Mouse (Mus musculus) hindbrain, embryonic 14.5 days (tissue): ENCODE data around the gene Hps3. TPM values are rescaled to one million over a fixed set of nuclear protein-coding genes. Genes with fewer than 3 reads are reported as not detected.
A peak's percentile ranks its signal among the peaks of the same experiment; 100 is the strongest.
"Not testable (repeated sequence)": the region's sequence is repeated elsewhere in the genome, so short reads cannot be mapped to it uniquely, and the experiment has no call there.

ENCODE experiments used
- ATAC-seq: fragments of 200-750 bp; cut with Nextera tagmentation; 2 replicates; pipeline ENCODE4 v1.8.0; 2017; ENCODE audit warnings: moderate number of reproducible peaks, mild to moderate bottlenecking, moderate TSS enrichment, moderate library complexity; ENCODE audit not compliant: low FRiP score
- DNase-seq: peaks from one replicate; pipeline ENCODE4 v3.0.0-alpha.2; 2015; ENCODE audit warnings: low spot score
- H3K27ac ChIP-seq: fragments of 300-500 bp; sonication (generic); 2 replicates; pipeline ENCODE4 v1.5.1; 2014; ENCODE audit warnings: mild to moderate bottlenecking, moderate library complexity
- H3K27me3 ChIP-seq: fragments of 300-500 bp; sonication (generic); 2 replicates; pipeline ENCODE4 v1.6.1; 2014; ENCODE audit warnings: mild to moderate bottlenecking, low read length, mixed read lengths; ENCODE audit not compliant: control insufficient read depth, insufficient read depth
- H3K36me3 ChIP-seq: fragments of 300-500 bp; sonication (generic); replicated peaks from 2 replicates; pipeline ENCODE4 v1.6.1; 2014; ENCODE audit not compliant: control insufficient read depth, insufficient read depth
- H3K4me1 ChIP-seq: fragments of 300-500 bp; sonication (generic); replicated peaks from 2 replicates; pipeline ENCODE4 v1.6.1; 2014; ENCODE audit warnings: antibody characterized with exemption, low read length, mixed read lengths; ENCODE audit not compliant: control insufficient read depth, insufficient read depth
- H3K4me2 ChIP-seq: fragments of 300-500 bp; sonication (generic); replicated peaks from 2 replicates; pipeline ENCODE4 v1.6.1; 2014; ENCODE audit warnings: mild to moderate bottlenecking, moderate library complexity
- H3K4me3 ChIP-seq: fragments of 300-500 bp; sonication (generic); replicated peaks from 2 replicates; pipeline ENCODE4 v1.5.1; 2014; ENCODE audit warnings: mild to moderate bottlenecking, low read length
- H3K9ac ChIP-seq: fragments of 300-500 bp; sonication (generic); 2 replicates; pipeline ENCODE4 v1.6.1; 2014
- H3K9me3 ChIP-seq: fragments of 300-500 bp; sonication (generic); 2 replicates; pipeline ENCODE4 v1.6.1; 2016; ENCODE audit warnings: low read length; ENCODE audit not compliant: control insufficient read depth
- WGBS: fragments of 180-500 bp; shearing (Covaris S2); extraction: QIAGEN DNeasy Blood & Tissue Kit; methylation state at CpG from one replicate; pipeline ENCODE4 v1.1.7; 2014; 5-methylcytosine and 5-hydroxymethylcytosine counted together
- polyA plus RNA-seq: library from polyadenylated mRNA; unstranded; fragments of >200 nt; fragmentation: Nextera tagmentation; extraction: Ambion mirVana; gene quantifications from 2 replicates; pipeline ENCODE4 v1.2.1, GENCODE M21; 2014

Hps3 gene
- 13.8 and 14.4 TPM in 2 replicates for polyA plus RNA-seq

- Histone ChIP-seq H3K27ac (peak within 1 kb of the TSS; percentile 83), H3K9me3 (no peaks in the 10 kb centered on the region), H3K27me3 (no peaks in the 10 kb centered on the region), H3K4me3 (peak within 1 kb of the TSS; percentile 77), H3K36me3 (no peaks in the 10 kb centered on the region), H3K4me2 (peak within 1 kb of the TSS; percentile 71), H3K4me1 (peaks cover 11% of the 10 kb centered on the region), H3K9ac (peak within 1 kb of the TSS; percentile 77)
- under 1% methylated on average over 47 of the region's 47 CpGs for WGBS
- DNase-seq (peak; percentile 81), ATAC-seq (peak; percentile 100)
Measured at GRCm38 (mm10) chr3:20034719-20035404, at the start of gene Hps3. TSS of gene Hps3 (minus strand) at chr3:20035315.

DNA sequence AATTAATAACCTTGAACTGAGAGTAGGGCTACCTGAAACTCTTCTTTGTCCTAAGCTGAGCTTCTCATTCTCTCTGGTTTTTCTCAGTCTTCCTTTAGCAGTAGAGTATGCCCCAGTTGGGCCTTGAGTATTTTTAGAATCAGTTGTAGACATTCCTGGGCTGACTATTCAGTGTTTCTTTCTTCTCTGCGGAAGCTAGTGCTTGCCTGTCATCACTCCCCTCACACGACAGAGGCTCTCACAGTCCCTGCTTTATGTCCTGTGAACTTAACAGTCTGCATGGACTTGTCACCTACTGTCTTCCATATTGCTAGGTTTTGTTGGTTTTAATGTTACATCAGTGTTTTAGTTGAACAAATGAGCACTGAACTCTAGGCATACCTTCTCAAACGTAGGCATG is 47.0 kb upstream of the Hps3 start:
- H3K9ac ChIP-seq, result no peak overlapping the region
- WGBS, result 91% methylated on average over 3 of the region's 3 CpGs
- H3K36me3 ChIP-seq, result peaks cover 49% of the 10 kb centered on the region
- no peak overlapping the region for H3K4me2 ChIP-seq
- no peaks in the 10 kb centered on the region for H3K9me3 ChIP-seq
- H3K27me3 ChIP-seq, result no peaks in the 10 kb centered on the region
- no peak overlapping the region for H3K27ac ChIP-seq
- no peak for ATAC-seq
- no peak overlapping the region for H3K4me3 ChIP-seq
- no peaks in the 10 kb centered on the region for H3K4me1 ChIP-seq
- no peak for DNase-seq

DNA sequence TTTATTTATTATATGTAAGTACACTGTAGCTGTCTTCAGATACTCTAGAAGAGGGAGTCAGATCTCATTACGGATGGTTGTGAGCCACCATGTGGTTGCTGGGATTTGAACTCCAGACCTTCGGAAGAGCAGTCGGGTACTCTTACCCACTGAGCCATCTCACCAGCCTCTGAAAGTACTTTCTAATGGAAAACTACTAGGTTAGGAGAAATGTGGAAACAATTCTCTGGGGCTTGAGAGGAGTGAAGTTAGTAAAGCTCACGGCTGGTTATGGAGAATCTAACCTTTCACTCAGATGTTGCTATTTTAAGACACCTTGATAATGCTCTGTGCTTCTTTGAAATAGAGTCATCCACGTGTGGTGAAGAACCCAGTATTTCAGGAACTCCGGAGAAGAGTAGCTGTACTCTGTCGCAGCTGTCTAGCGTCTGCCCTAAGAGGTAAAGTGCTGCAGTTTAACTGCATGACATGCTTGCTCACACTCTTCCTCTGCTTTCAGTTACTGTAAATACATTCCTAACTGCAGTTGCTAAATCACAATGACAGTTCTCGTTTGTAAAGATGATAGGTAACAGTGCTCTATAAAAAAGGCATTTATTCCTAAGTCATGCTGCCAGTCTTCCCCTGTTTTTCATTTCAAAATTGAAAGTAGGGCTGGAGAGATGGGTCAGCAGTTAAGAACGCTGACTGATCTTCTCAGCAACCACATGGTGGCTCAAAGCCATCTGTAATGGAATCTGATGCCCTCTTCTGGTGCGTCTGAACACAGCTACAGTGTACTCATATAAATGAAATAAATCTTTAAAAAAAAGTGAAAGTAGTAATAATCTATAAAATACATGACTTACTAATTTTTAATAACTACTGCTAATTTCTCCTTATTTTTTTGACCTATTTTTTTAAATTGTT is 41.3 kb upstream of the Hps3 start:
- WGBS, result 84% methylated on average over 11 of the region's 11 CpGs
- ATAC-seq (no peak), DNase-seq (no peak)
- Histone ChIP-seq H3K36me3 (peaks cover 41% of the 10 kb centered on the region), H3K27ac (no peak overlapping the region), H3K9me3 (no peaks in the 10 kb centered on the region), H3K4me2 (no peak overlapping the region), H3K27me3 (no peaks in the 10 kb centered on the region), H3K4me1 (no peaks in the 10 kb centered on the region), H3K4me3 (no peak overlapping the region), H3K9ac (no peak overlapping the region)

- Histone ChIP-seq H3K27ac (peak overlapping the region; percentile 85; the same call in 1 of the 2 replicates), H3K36me3 (peaks cover 10% of the 10 kb centered on the region), H3K4me2 (peak overlapping the region; percentile 77), H3K4me3 (peak overlapping the region; percentile 80), H3K27me3 (no peaks in the 10 kb centered on the region), H3K4me1 (peaks cover 8% of the 10 kb centered on the region; the same call in 1 of the 2 replicates), H3K9ac (peak overlapping the region; percentile 80), H3K9me3 (no peaks in the 10 kb centered on the region)
- peak; percentile 33; the same call in 1 of the 2 replicates for ATAC-seq
- DNase-seq, result peak; percentile 45
- WGBS, result 0% methylated on average over 7 of the region's 9 CpGs
Measured at GRCm38 (mm10) chr3:20058197-20058541, 23.1 kb upstream of the Hps3 start.

DNA sequence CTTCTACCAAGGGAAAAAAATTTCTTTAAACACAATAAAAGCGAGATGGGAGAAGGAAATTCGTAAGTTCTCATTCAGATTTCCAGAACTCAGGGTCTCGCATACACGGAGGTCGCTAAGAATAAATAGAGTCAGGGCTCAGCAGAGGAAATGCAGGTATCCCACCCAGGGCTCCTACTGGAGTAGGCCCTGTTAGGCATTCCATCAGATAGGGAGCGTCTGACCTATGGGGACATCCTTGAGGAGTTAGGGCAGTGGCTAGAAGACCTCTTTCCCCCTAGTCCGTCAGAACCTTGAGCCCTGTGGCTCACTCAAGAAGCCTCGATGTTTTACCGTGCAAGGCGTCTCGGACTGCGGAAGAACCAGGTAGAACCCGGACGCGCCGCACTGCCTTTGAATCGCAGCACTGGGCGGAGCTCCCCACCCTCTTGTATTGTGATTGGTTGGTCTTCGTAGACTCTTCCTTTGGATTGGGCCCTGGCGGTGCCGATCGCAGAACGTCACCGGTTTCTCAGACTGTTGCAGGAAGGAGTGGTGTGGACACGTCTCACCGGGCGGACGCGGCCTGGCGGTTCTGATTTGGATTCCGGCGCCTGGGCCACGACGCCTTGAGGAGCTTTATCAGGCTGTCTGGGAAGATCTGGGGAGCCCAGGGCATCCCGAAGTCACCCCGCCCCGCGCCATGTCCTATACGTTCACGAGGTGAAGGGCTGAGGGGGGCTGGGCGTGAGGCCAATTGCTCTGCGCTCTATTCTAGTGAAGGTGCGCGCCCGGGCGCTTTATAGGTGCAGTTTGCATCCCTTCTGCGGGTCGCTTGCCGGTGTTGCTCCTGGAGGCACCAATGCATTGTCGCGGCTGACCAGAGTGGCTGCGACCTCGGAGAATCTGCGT is 22.4 kb upstream of the Hps3 start, which contains the start of gene Hltf:
Hltf (plus strand) TSS at position 506 of the 891 bp plus-strand sequence.
- Histone ChIP-seq H3K9ac (peak within 1 kb of the TSS; percentile 80), H3K4me1 (peaks cover 8% of the 10 kb centered on the region; the same call in 1 of the 2 replicates), H3K27me3 (no peaks in the 10 kb centered on the region), H3K4me3 (peak within 1 kb of the TSS; percentile 80), H3K36me3 (peaks cover 5% of the 10 kb centered on the region), H3K4me2 (peak within 1 kb of the TSS; percentile 77), H3K27ac (peak within 1 kb of the TSS; percentile 85), H3K9me3 (no peaks in the 10 kb centered on the region)
- WGBS, result under 1% methylated on average over 50 of the region's 54 CpGs
- ATAC-seq, result peak; percentile 100
- peak; percentile 94 for DNase-seq

DNA sequence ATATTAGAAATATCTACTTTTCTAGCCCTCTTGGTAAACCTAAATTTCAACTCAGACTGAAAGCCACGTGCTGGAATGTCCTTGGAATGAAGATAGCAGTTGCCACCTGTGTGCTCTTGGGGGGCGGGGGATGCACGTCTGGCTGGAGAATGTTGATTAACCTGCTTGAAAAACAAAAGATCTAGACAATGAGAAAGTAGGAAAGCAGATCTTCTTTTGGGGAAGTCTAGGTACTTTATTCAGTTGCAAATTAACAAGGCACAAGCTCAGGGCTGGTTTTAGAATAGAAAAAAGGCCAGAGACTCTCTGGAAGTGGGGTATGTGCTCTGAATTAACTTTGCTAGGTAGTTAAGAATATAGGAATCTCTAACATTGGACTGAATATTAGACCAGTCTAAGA is 9.6 kb upstream of the Hps3 start:
- not testable (repeated sequence) for H3K4me1 ChIP-seq, H3K27me3 ChIP-seq, H3K27ac ChIP-seq, H3K36me3 ChIP-seq, DNase-seq, ATAC-seq, H3K9ac ChIP-seq, H3K4me3 ChIP-seq, H3K4me2 ChIP-seq, H3K9me3 ChIP-seq
- 70% methylated on average over 3 of the region's 3 CpGs for WGBS

DNA sequence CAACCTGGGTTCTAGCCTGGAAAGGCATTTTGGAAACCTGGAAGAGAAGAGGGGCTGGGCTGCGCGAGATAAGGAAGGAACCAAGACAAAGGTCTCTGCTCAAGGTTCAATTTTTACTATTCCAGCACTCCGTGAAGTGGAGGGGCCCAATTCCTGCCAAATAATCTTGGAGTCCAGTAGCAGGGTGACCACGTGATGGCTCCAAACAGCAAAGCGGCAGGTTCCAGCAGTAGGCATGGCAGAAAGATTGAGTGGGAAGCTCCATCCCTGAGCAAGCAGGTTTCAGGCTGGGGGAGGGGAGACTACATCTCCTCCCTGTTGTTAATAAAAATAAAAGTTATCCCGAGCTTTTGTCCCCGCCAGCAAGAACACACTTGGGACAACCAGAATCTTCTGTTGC is 6.3 kb upstream of the Hps3 start:
- not testable (repeated sequence) for H3K4me2 ChIP-seq, H3K27ac ChIP-seq, DNase-seq, H3K9ac ChIP-seq, H3K9me3 ChIP-seq, H3K27me3 ChIP-seq, H3K4me3 ChIP-seq, H3K36me3 ChIP-seq, ATAC-seq, H3K4me1 ChIP-seq
- WGBS, result 92% methylated on average over 7 of the region's 7 CpGs

DNA sequence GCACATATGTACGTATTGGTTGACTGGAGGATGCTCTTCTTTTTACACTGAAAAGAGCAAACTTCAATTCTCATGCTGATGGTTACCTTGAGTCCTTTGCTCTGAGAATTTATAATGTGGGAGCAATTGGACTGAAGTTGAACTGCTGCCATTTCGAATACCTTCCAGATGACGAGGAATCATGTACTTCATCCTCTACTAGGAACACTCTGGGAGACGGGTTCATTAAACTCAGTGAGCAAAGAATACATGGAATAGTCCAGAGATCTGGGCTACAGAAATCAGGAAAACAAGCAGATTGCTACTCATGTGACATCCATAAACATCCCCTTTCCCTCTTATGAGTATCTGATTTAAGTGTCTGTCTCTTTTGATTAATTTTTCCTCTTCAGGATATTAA is 954 bp upstream of the Hps3 start:
- ATAC-seq (no peak), DNase-seq (no peak)
- H3K36me3 ChIP-seq, result no peaks in the 10 kb centered on the region
- peaks cover 11% of the 10 kb centered on the region for H3K4me1 ChIP-seq
- H3K4me3 ChIP-seq, result no peak overlapping the region
- H3K9ac ChIP-seq, result no peak overlapping the region
- no peaks in the 10 kb centered on the region for H3K27me3 ChIP-seq
- no peak overlapping the region for H3K27ac ChIP-seq
- peak overlapping the region; percentile 71; the same call in 1 of the 2 replicates for H3K4me2 ChIP-seq
- H3K9me3 ChIP-seq, result no peaks in the 10 kb centered on the region
- 87% methylated on average over 4 of the region's 4 CpGs for WGBS
